Mouse (Mus musculus) lung, postnatal 0 days (tissue): ENCODE measurements around the gene Styxl1.

ENCODE experiments used
- CTCF ChIP-seq: IDR thresholded peaks from 2 replicates; pipeline ENCODE4 v1.5.1; 2016; ENCODE audit warnings: antibody characterized with exemption, mild to moderate bottlenecking
- EP300 ChIP-seq: IDR thresholded peaks from 2 replicates; pipeline ENCODE4 v1.6.1; 2016; ENCODE audit warnings: antibody characterized with exemption, mild to moderate bottlenecking, control low read depth

DNA sequence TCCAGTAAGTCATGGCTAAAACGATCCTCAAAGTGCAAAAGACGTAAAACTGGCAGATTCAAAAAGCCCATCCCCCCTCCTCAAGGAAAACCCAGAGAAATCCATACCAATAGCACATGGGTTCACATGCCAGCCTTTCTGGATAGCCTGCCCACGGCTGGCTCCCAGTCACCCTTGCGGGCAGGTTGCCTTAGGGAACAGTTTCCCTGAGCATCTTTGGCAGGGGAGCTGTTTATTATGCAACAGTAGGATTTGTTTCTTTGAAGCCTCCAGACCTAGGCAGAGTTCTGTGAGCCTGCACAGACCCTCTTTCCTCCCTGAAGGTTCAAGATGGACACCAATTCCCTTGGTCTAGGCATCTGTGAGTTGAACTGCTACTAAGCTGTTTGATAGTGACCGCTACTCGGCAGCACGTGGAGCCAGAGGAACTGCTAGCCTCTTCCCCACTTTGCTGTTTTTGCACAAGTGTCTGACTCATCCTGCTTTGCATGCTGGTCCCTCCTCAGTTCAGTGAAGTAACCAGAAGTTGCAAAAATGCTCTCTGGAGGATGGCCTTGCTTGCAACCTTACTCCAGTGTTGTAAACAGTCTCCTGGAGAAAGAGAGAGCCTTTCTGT, 67.5 kb downstream of the Styxl1 start:
- TF ChIP-seq CTCF = no peak
- no peak for TF ChIP-seq EP300
